Mouse (Mus musculus) stomach, postnatal 0 days (tissue): ENCODE measurements around the gene Hspe1.

ENCODE experiments used
- CTCF ChIP-seq: IDR thresholded peaks from 2 replicates; pipeline ENCODE4 v1.5.1; 2016; ENCODE audit warnings: antibody characterized with exemption, low read depth, mild to moderate bottlenecking, moderate library complexity
- EP300 ChIP-seq: optimal IDR thresholded peaks from 2 replicates; pipeline ENCODE3; 2016; ENCODE audit warnings: antibody characterized with exemption

DNA sequence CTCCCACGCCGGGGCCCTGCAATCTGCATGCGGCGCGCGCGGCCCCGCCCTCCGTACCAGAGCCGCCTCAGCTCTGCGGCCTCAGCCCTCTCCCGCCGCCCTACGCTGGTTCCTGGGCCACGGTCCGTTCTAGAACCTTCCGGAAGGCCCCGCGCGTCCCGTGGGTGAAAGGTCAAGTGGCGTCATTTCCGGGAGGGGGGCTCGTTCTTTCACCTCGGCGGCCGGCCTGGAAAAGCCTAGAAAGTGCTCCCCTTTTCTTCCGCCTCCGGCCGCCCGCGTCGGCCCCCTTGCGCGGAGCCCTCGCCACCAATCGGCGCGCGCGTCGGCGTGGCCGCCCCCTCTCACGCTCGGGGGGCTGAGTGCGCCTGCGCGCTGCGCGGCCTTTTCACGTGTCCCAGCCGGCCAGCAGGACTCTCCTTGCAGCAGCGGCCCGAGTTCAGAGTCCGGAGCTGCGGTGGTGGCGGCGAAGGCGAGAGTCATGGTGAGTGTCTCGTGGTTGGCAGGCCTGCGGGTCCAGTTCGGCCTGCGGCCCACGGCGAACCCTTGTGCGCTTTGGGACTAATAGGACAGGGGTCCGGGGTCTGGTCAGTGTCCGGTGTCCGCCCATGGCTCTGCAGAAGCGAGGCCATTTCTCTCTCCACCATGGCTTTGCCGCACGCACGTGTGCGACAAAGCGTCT is at the start of gene Hspe1, which contains the start of gene Hspd1:
- TF ChIP-seq CTCF = no peak; the same call in 1 of the 2 replicates
- TF ChIP-seq EP300 = no peak
